Mouse (Mus musculus): Measurements from ENCODE around the gene Sult6b1.

The Sult6b1 gene

DNA sequence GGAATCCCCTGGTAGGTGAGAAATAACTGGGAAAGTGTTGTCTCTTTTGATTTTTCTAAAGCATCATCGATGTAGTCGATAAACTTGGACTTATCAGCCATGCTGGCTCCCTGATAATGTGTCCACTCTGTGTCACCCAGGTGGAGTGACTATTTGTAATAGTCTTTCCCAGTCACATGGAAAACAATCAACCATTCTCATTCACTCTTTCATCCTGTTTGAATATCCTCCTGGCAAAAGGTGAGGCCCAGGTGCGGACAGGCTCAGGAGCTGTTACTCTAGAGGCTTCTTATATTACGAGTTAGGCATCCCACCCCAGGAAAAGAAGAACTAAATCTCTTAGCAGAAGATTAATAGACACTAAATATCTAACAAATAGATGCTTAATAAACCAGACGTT, at the start of gene Sult6b1:
TSS of gene Sult6b1 (minus strand) at position 101 of the 400 bp plus-strand sequence.
- DNase-seq (ENCODE audit: inconsistent ontology term): no peak

DNA sequence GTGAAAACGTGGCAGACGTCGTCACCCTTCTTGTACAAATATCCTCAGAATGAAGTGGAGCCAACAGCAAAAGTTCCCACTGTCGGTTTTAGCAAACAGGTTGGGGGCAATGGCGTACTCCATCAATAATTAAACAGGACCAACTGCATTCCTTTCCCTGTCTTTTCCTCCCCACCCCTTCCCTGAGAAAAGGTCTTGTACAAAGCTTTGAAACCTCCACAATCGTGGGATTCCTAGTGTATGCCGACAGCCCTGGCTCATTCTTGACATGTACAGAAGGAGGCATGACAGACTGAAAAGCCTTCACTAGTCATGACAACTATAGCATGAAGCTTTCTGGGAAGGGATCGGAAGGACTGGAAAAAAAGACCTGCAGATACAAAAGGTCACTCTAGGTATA, 46.4 kb upstream of the Sult6b1 start:
- DNase-seq (ENCODE audit: inconsistent ontology term): no peak

DNA sequence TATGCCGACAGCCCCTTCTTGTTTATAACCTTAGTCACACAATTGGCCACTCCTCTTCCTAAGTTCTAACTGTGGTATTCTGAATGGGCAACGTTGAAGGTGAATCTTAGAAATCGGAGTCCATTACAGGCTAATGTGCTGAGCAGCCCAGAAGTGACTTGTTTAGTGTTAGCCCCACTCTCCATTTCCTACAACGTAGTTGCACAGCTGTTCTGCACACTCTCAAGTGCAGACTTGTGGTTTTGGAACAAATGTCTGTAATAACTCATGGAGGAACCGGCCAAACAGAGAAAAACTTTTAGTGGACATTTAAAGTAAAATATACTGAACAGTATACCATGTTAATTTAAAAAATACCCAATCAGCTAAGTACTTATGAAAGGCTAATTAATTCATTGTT, 45.3 kb upstream of the Sult6b1 start:
- DNase-seq (ENCODE audit: inconsistent ontology term): no peak

DNA sequence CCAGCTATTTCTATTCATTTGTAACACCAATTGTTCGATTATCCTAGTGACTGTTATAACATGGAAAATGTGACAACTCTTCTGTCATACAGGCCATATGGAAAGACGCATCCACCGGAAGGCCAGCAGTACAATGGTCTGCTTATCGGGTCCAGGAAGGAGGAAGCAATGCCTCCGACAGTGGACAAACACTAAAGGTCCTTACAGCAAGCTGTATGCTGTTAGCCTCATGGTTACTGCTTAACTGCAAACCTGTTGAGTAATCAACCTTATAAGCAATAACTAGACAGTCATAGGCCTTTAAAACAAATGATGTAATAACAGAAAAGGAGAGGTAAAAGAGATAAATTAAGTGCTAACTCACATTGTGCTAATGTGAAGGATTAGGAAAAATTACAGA, 44.4 kb upstream of the Sult6b1 start:
- DNase-seq (ENCODE audit: inconsistent ontology term): no peak

DNA sequence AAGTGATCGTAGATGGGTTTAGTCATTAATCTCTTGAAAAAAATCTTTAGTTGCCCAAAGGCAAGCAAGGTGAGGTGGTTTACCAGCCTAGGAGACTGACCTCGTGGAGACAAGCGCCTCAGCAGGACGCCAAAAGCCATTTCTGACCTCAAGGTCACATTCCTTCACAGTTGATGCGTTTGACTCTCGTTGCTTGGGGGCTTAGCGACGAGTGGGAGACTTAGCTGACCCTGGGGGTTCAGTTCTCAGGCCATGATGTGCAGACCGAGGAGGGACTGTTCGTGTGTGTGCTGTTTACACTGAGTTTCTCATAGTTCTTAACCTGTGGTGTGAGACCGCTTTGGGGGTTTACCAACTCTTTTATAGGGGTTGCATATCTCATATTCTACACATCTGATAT, 35.8 kb upstream of the Sult6b1 start:
- no peak for DNase-seq (ENCODE audit: inconsistent ontology term)

DNA sequence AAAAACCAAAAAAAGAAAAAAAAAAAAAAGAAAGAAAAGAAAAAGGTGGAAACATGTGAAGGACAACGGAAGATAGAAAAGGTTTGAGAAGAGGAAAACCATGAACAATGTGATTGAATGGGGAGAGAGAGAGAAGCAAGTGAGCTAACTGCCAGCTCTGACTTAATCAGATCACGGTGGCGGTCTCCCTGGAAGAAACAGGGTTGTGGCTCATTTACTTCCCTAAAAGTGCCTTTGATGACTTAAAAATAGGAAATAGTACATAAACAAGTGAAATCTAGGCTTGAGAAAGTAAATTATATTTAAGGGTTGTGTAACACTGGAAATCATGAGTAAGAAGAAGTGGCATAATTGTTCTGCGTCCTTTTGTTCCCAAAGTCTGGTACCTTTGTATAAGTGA, 32.1 kb upstream of the Sult6b1 start:
- DNase-seq (ENCODE audit: inconsistent ontology term): no peak

DNA sequence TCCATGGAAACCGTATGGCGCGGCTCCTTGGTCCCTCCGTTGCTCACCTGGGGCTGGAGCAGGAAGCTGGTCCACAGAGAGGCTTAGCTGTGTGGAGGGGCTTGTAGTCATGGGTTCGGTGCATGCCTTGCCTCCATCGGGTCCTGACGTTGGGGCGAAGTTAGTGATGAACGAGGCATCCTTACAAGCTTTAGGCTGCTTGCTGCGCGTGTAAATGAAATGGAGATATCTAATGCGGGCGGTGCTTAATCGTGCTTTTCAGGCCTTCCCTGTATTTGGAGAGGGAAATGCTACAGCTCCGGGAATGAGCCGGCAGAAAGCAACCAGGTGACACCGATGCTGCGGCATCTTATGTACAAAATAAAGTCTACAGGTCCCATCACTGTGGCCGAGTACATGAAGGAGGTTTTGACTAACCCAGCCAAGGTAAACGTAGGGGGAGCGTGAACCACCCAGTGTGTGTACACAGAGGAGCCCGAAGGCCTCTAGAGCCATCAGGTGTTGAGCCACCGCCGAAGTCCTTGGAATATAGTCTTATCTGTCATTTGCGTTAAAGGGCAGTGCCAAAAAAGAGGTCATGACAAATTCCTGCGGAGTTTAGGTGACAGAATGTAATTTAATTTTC, 30.5 kb upstream of the Sult6b1 start:
- DNase-seq (ENCODE audit: inconsistent ontology term): no peak

DNA sequence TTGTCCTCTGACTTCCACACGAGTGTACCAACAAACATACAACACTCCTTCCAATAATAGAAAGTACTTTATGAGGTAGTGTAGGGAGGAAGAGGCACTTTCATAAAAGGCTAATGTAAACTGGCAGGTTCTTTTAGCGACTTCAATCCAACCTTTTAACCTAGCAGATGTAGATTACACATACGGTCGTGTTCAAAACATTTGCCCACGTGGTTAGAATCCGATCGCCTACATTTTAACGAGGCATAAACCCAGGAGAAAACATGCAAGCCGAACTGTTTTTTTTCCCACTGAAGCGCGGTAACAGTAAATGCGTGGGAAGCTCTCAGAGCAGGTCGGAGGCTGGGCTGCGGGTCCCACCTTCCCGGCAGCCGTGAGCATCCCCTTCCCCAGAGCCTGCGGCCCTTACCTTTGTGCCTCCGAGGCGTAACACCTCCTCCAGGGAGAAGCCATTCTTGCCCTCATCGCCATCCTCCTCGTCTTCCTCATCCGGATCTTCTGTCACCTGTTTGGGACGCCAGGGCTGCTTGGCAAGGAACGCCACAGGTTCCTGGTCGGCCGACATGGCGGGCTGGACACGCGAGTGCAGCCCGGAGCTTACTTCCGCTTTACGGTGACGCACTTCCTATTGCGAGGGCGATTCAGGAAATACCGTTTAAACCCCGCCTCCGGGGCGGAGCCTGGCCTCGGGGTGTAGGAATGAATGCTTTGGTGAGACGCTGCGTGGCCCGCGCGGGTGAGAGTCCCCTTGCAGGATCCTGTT, 29.9 kb upstream of the Sult6b1 start, which contains the start of the genes Cebpz and Ndufaf7:
TSS of gene Cebpz (minus strand) at position 601 of the 763 bp plus-strand sequence.
TSS of gene Ndufaf7 (plus strand) at position 671 of the 763 bp plus-strand sequence.
- DNase-seq (ENCODE audit: inconsistent ontology term): peak; percentile 99

DNA sequence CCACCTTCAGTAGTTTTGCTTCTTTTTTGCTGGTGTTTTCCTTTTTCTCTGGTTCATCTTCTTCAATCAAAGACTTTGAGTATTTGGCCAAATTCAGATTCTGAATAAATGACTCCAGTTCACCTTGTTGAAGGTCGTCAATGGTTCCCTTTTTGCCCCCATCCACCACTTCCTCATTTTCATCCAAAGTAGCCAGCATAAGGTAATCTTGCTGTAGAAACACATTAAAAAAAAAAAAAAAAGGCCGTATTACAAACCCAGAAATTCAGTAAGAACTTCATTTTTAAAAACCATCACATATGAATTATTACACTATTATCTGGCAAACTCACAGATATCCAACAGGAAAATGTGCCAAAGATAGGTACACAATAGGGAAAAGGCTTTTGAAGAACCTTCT, 29.1 kb upstream of the Sult6b1 start:
- no peak for DNase-seq (ENCODE audit: inconsistent ontology term)

DNA sequence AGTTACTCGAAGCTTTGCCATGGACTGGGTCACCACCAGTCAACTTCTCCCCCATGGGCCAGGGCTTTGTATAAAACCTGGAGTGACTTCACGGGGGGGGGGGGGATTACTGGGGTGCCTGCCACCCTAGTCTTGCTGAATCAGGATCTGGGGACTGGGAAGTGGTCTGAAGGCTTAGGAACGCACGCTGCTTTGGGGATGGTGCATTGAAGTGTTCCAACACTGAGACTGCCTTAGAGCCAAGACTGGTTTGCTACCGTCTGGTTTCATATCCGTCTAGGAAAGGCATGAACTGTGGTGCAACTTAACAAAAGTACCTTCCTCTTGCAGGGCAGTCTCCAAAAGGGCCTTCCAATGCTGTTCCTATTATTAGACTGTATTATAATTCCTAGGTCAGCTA, 10.9 kb upstream of the Sult6b1 start:
- DNase-seq (ENCODE audit: inconsistent ontology term): peak; percentile 2

DNA sequence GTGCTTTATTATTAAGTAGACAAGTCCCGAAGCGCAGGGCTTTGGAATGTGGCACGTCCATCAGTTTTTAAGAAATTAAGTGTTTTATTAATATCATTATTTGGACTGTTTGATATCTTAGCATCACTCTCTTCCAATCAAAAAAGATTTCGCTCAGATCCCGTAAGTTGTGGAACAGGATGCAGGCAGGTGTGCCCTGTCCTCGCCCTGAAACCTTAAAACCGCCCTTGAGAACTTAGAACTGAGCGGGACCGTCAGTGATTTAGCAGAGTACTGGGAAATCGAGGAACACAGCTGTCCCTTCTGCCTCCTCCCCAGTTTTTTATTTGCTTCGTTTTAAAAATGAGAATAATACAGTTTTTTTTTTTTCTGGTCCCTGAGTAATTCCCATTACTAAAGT, 10.1 kb upstream of the Sult6b1 start:
- peak; percentile 9 for DNase-seq (ENCODE audit: inconsistent ontology term)

DNA sequence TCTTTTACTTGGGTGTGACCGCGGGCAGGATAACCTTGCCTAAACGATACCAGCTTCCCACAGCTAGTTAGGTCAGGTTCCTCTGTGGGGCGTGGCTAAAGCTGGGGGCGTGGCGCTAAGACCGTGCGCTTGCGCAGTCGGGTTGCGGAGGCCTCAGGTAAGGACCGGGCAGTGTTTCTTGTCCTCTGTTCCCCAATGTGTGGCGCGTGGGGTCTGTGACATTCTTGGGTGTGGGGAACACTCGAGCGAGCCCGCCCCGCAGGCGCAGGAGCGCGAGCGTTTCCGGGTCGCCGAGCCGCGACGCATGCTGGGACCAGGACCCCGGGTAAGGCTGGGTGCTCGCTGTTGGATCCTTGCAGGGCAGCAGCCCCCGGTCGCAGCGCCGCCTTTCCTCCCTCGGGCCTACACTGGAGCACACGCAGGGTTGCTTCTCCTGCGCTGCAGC, 9.6 kb upstream of the Sult6b1 start, which contains the start of gene Cebpzos:
TSS of gene Cebpzos (plus strand) at position 132 of the 445 bp plus-strand sequence.
- DNase-seq (ENCODE audit: inconsistent ontology term): peak; percentile 88

DNA sequence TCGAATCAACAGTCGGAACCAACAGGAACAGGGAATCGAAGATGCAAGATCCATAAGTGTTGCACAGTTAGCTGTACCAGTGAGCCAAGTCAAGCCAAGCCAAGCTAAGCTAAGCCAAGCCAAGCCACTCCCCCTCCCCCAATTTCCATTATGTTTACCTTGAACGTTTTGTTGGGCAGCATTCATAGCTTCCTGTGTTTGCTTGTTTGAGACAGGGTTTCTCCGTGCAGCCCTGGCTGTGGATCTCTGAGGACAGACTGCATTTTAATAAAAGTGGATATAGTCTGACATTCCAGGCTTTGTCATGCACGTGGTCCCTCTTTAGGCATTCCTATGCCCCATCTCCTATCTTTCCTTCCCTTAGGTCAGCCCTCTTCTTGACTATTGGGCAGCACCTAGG, 9.0 kb upstream of the Sult6b1 start:
- DNase-seq (ENCODE audit: inconsistent ontology term): peak; percentile 5

DNA sequence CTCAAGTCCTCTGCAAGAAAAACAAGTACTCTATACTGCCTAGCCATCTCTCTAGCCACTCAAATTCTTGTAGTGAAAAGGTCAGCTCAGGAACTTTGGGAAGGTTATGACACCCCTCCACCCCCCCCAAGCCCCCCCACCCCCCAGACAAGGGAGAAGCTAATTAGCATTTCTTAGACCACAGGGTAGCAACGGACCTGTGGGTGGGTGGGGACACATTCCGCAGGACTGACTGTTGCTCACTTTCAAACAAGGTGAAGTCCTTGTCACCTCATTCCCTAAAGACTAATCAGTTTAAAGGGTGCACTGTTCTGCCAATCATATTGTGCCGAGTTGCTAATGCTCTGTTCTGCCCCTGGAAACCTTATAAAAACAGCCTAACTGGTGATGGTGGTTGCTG, 7.1 kb upstream of the Sult6b1 start:
- DNase-seq (ENCODE audit: inconsistent ontology term): no peak

DNA sequence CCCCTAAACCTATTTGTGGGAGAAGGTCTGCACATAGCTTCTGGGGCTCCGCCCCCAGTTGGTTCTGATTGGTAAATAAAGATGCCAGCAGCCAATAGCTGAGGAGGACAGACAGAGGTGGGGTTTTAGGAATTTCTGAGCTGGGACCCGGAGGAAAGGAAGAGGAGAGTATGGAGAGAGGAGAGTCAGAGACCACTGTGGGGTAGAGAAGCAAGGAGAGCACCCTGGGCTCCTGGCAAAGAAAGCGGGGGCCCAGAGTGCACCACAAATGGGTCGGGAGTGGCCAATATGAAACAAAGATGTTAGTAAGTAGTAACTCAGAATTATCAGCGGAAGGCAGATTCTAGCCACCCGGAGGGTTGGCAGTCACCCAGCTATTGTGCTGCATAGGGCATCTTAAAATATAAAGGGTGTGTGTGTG, 6.1 kb upstream of the Sult6b1 start:
- DNase-seq (ENCODE audit: inconsistent ontology term): peak; percentile 56

DNA sequence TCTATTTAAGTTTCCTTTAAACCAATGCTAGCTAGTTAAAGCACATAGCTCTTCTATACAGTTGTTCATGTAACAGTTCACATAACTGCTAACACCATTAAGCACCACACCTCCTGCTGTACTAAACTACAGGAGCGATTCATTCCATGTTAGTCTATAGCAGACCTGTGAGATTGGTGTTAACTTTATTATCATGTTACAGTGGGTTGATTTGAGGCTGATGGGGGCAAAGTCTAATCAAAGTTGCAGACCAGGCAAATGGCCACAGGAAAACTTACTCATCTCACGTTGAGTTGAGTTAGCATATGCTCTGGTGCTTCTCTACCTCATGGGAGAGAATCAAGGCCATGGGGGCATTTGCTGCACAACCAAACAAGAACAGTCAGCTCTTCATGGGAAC, 2.6 kb upstream of the Sult6b1 start:
- DNase-seq (ENCODE audit: inconsistent ontology term): no peak

DNA sequence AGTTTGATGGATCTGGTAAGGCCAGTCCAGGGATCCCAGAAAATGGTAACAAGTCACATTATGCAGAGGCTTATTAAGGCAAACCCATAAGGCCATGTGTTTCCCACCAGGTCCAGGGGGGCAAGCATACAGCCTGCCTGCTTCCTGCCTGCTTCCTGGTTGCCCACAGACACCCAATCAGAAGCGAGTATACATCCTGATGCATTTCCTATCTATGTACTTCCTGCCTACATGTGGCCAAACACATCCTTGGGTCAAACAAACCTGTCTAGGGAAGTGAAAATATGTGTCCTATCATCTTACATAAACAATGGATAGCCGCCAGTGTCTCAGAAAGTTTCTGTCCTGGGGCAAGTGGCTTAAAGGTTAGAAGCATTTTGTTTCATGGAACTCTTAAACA, 3.6 kb downstream of the Sult6b1 start:
- DNase-seq (ENCODE audit: inconsistent ontology term): no peak

DNA sequence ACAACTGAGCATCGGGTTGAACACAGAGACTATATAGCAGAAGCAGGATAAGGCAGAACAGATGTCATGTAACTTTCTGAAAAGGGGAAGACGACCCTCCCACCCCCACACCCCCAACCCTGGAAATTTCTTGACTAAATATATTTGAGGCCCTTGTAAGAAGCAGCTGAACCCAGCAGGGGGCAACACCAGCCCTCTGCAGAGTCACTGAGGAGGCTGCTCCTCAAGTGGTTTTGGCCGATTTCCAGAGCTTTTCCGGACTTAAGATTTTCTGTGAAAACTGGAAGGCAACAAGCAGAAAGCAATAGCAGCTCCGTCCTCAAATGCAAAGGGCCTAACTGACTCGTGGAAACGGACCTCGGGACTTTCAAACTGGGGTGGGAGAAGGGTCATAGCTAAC, 11.4 kb downstream of the Sult6b1 start:
- DNase-seq (ENCODE audit: inconsistent ontology term): peak; percentile 40

DNA sequence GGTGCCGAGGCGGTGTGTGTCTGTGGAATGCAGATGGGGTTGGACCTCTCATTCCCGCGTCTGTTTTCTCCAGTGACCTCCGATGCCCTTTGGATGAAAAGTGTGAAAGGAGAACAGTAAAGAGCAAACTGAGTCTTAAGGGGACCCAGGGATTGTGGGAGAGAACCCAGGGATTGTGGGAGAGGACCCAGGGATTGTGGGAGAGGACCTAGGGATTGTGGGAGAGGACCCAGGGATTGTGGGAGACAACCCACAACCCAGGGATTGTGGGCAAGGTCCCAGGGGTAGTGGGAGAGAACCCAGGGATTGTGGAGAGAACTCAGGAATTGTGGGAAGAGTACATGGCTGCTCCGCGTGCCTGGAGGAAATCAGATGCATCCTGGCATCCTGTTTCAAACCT, 11.8 kb downstream of the Sult6b1 start:
- DNase-seq (ENCODE audit: inconsistent ontology term): no peak

DNA sequence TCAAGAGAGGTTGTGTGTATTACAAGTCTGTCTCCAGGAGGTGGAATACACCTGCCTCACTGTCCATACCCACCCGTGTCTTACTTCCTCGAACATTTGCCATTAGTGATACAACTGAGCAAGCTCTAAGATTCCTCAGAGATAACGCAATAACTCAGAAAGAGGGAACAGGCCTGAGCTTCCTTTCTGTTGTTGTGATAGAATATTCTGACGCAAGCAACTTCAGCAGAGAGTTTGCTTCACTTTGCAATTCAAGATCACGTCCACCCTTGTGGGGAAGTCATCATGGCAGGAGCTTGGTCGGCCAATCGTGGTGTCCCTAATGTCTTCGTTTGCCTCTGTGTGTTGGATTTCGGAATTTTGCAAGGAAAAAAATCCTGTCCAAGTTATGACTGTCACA, 15.8 kb downstream of the Sult6b1 start:
- no peak for DNase-seq (ENCODE audit: inconsistent ontology term)

DNA sequence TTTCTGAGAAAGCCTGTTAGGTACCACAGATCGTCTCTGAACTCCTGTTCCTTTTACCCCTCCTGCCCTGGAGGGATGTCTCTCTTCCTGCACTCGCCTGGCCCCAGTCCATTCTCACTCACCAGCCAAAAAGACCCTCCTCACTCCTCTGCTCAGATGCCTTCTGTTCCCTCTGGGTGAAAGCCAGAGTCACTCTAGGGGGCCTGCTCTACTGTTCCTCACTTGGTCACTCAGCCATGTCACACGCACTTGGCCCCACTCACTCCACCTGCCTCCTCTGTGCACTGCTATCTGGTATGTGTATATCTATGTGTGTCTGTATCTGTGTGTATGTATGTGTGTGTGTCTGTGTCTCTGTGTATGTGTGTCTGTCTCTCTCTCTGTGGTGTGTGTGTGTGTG, 17.6 kb downstream of the Sult6b1 start:
- DNase-seq (ENCODE audit: inconsistent ontology term): no peak

DNA sequence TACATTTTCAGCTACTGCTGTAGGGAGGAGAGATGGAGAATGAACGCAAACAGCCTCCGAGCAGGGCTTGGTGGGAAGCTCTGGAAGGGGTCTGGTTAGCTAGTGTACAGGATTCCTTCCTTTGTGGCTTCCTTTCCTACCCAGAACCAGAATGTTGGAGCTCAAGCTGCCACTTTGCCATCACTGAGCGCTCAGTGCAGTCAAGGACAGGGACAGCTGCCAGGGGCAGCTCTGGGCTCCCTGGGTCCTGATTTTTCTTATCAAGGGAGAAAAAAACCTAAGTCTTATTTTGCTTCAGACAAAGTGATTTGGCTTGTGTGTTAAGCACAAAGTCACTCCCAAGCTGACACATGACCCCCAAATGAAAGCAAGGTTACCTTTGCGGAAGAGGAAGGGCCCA, 18.2 kb downstream of the Sult6b1 start:
- DNase-seq (ENCODE audit: inconsistent ontology term): no peak
